ENCODE assay signal across 24 mouse cellular contexts in genomic region chr4:120188204-120188603, GRCm38 (mm10). TPM values are rescaled to one million over a fixed set of nuclear protein-coding genes. Genes with fewer than 3 reads are reported as not detected.
DNase-seq lines count a peak whose midpoint lies in the region; ATAC-seq lines count a peak whose summit lies in the region.
"Had no signal": no experiment of that assay in that cellular context is flagged by ENCODE, and none has a peak within 500 bp of the region (broad histone marks: within the 10 kb centered on the region; RNA-seq: fewer than 3 reads in every experiment).

No protein-coding gene starts in this region.

- no peaks in the 10 kb centered on the region for H3K9me3 ChIP-seq in forebrain, embryonic 13.5 days (replicated peaks)
- no peaks in the 10 kb centered on the region for H3K9me3 ChIP-seq in forebrain, embryonic 10.5 days
- no peaks in the 10 kb centered on the region for H3K9me3 ChIP-seq in hindbrain, embryonic 15.5 days
- no peaks in the 10 kb centered on the region for H3K9me3 ChIP-seq in hindbrain, embryonic 16.5 days (ENCODE audit: control insufficient read depth, low read length)
- H3K9me3 ChIP-seq: limb, embryonic 10.5 days; midbrain, embryonic 12.5 days had no signal

- H3K27me3 ChIP-seq in forebrain, embryonic 13.5 days, result no peaks in the 10 kb centered on the region
- 0 out of 2 replicates have a peak, but pooled peaks cover 8% of the 10 kb centered on the region for H3K27me3 ChIP-seq in forebrain, embryonic 10.5 days (ENCODE audit: poor library complexity, severe bottlenecking)
- peaks cover 5% of the 10 kb centered on the region for H3K27me3 ChIP-seq in hindbrain, embryonic 15.5 days
- no peaks in the 10 kb centered on the region; the same call in 1 of the 2 replicates for H3K27me3 ChIP-seq in hindbrain, embryonic 16.5 days (replicated peaks; ENCODE audit: control insufficient read depth, insufficient read depth, low read length)
- H3K27me3 ChIP-seq: midbrain, embryonic 12.5 days had no signal

- no peak overlapping the region for H3K9ac ChIP-seq in forebrain, embryonic 13.5 days
- H3K9ac ChIP-seq in hindbrain, embryonic 15.5 days, result no peak overlapping the region
- H3K9ac ChIP-seq in hindbrain, embryonic 16.5 days (ENCODE audit: low read depth, low read length), result no peak overlapping the region
- H3K9ac ChIP-seq: midbrain, embryonic 12.5 days had no signal

- H3K4me2 ChIP-seq in forebrain, embryonic 13.5 days, result no peak overlapping the region
- no peak overlapping the region for H3K4me2 ChIP-seq in hindbrain, embryonic 15.5 days
- H3K4me2 ChIP-seq in hindbrain, embryonic 16.5 days (ENCODE audit: low read length), result no peak overlapping the region
- H3K4me2 ChIP-seq: midbrain, embryonic 12.5 days had no signal

- peaks cover 44% of the 10 kb centered on the region for H3K4me1 ChIP-seq in forebrain, embryonic 13.5 days
- peaks cover 38% of the 10 kb centered on the region for H3K4me1 ChIP-seq in forebrain, embryonic 10.5 days
- peaks cover 24% of the 10 kb centered on the region for H3K4me1 ChIP-seq in hindbrain, embryonic 15.5 days (replicated peaks)
- H3K4me1 ChIP-seq in hindbrain, embryonic 16.5 days (ENCODE audit: control insufficient read depth, insufficient read depth, low read depth, low read length), result peaks cover 10% of the 10 kb centered on the region; the same call in 1 of the 2 replicates

- no peak overlapping the region for H3K4me3 ChIP-seq in forebrain, embryonic 13.5 days
- H3K4me3 ChIP-seq in forebrain, embryonic 10.5 days, result no peak overlapping the region
- H3K4me3 ChIP-seq in hindbrain, embryonic 15.5 days, result no peak overlapping the region
- H3K4me3 ChIP-seq in hindbrain, embryonic 16.5 days (ENCODE audit: low read length), result no peak overlapping the region
- H3K4me3 ChIP-seq: layer of hippocampus, adult 2 months; limb, embryonic 10.5 days; midbrain, embryonic 12.5 days had no signal

- H3K36me3 ChIP-seq in forebrain, embryonic 13.5 days (ENCODE audit: poor library complexity, severe bottlenecking), result no peaks in the 10 kb centered on the region
- no peaks in the 10 kb centered on the region for H3K36me3 ChIP-seq in forebrain, embryonic 10.5 days (replicated peaks)
- H3K36me3 ChIP-seq in hindbrain, embryonic 15.5 days, result no peaks in the 10 kb centered on the region
- no peaks in the 10 kb centered on the region for H3K36me3 ChIP-seq in hindbrain, embryonic 16.5 days (ENCODE audit: control insufficient read depth, insufficient read depth, low read length)
- H3K36me3 ChIP-seq: G1E; limb, embryonic 10.5 days; midbrain, embryonic 12.5 days had no signal

- H3K27ac ChIP-seq in forebrain, embryonic 13.5 days, result peak overlapping the region; percentile 80
- H3K27ac ChIP-seq in forebrain, embryonic 10.5 days, result no peak overlapping the region
- H3K27ac ChIP-seq in hindbrain, embryonic 15.5 days (replicated peaks), result no peak overlapping the region
- no peak overlapping the region for H3K27ac ChIP-seq in hindbrain, embryonic 16.5 days (ENCODE audit: low read depth, low read length)
- H3K27ac ChIP-seq: midbrain, embryonic 12.5 days had no signal

- DNase-seq in forebrain, embryonic 10.5 days (ENCODE audit: extremely low spot score, low spot score), result no peak
- peak; percentile 80 for DNase-seq in 416B (ENCODE audit: low read depth)
- DNase-seq in kidney, adult 8-10 months, result no peak
- DNase-seq: kidney, adult 2 months; kidney, postnatal 14 days; spleen, adult 18-20 months had no signal

- WGBS in forebrain, embryonic 13.5 days, result 69% methylated on average over 6 of the region's 6 CpGs
- 90% methylated on average over 6 of the region's 6 CpGs for WGBS in forebrain, embryonic 10.5 days
- WGBS in hindbrain, embryonic 15.5 days, result 79% methylated on average over 6 of the region's 6 CpGs
- 77% methylated on average over 6 of the region's 6 CpGs for WGBS in hindbrain, embryonic 16.5 days

- peak; percentile 14; the same call in 1 of the 2 replicates for ATAC-seq in forebrain, embryonic 13.5 days
- ATAC-seq in hindbrain, embryonic 15.5 days (ENCODE audit: low FRiP score, low read depth), result 0 out of 2 replicates have a peak, but pooled peaks have one; percentile 6
- no peak for ATAC-seq in hindbrain, embryonic 16.5 days
- peak; percentile 65 for ATAC-seq in common myeloid progenitor, adult 5-6 weeks (replicated peaks; ENCODE audit: low read depth, poor library complexity, severe bottlenecking)
- ATAC-seq in monocyte, adult 5-6 weeks (replicated peaks; ENCODE audit: insufficient number of reproducible peaks, low FRiP score, low TSS enrichment, poor library complexity, severe bottlenecking), result no peak
- ATAC-seq: activated CD4-positive, CD25-positive, alpha-beta regulatory T cell, adult 4 months had no signal

RNA-seq across cellular contexts. Expression of gene Edn2, which starts 27.2 kb away (rescaled TPM):
- polyA plus RNA-seq in forebrain, embryonic 13.5 days (2015; fragmentation: Nextera tagmentation; extraction: Ambion mirVana), result 0.18 and 0.31 TPM in 2 replicates
- polyA plus RNA-seq in forebrain, embryonic 10.5 days (2016; fragmentation: Nextera tagmentation; extraction: Ambion mirVana), result not detected in 2 replicates
- 0.10 TPM in 2 replicates for polyA plus RNA-seq in hindbrain, embryonic 15.5 days (2015; fragmentation: Nextera tagmentation; extraction: Ambion mirVana)
- 0.31 TPM in 1 of 2 replicates, not detected in the other for polyA plus RNA-seq in hindbrain, embryonic 16.5 days (2015; fragmentation: Nextera tagmentation; extraction: Ambion mirVana)
- not detected in 2 replicates for total RNA-seq in common myeloid progenitor, adult 5-6 weeks (2017)
- not detected in 3 replicates for total RNA-seq in monocyte, adult 5-6 weeks (2017)
- total RNA-seq: adrenal gland, adult 8-10 months; CH12.LX; G1E; gastrocnemius, adult 18-20 months; gastrocnemius, postnatal 36 days; heart, adult 8-10 months; heart, postnatal 25 days; layer of hippocampus, adult 2 months; layer of hippocampus, postnatal 25 days; liver, adult 2 months had no signal
- polyA plus RNA-seq: activated CD4-positive, CD25-positive, alpha-beta regulatory T cell, adult 4 months; G1E; kidney, adult 2 months; limb, embryonic 10.5 days; liver, adult 2 months; midbrain, embryonic 12.5 days had no signal

Comparison
In these comparisons a context has a peak if more than half of its experiments do, and no peak if none do; other contexts are left out.
1. ATAC-seq: peak in forebrain, embryonic 13.5 days (single experiment), hindbrain, embryonic 15.5 days (single experiment) and common myeloid progenitor, adult 5-6 weeks (single experiment); none in hindbrain, embryonic 16.5 days (single experiment) and monocyte, adult 5-6 weeks (single experiment).